ENCODE assay signal across 22 mouse cellular contexts in genomic region chr10:77666342-77666741, GRCm38 (mm10). TPM values are rescaled to one million over a fixed set of nuclear protein-coding genes. Genes with fewer than 3 reads are reported as not detected.
A peak's percentile ranks its signal among the peaks of the same experiment; 100 is the strongest.
DNase-seq lines count a peak whose midpoint lies in the region; ATAC-seq and TF ChIP-seq lines count a peak whose summit lies in the region.
"Had no signal": no experiment of that assay in that cellular context is flagged by ENCODE, and none has a peak within 500 bp of the region (broad histone marks: within the 10 kb centered on the region; RNA-seq: fewer than 3 reads in every experiment).

No protein-coding gene starts in this region.

- ATAC-seq in heart, postnatal 0 days (ENCODE audit: insufficient read depth, low read depth): peak; percentile 36; the same call in 1 of the 2 replicates
- ATAC-seq in neural tube, embryonic 13.5 days (ENCODE audit: low read depth): 0 out of 2 replicates have a peak, but pooled peaks have one; percentile 15

- no peaks in the 10 kb centered on the region for H3K36me3 ChIP-seq in heart, postnatal 0 days (replicated peaks; ENCODE audit: control insufficient read depth, insufficient read depth, low read length)
- no peaks in the 10 kb centered on the region for H3K36me3 ChIP-seq in neural tube, embryonic 13.5 days
- H3K36me3 ChIP-seq in limb, embryonic 10.5 days: no peaks in the 10 kb centered on the region
- H3K36me3 ChIP-seq: embryonic facial prominence, embryonic 12.5 days; hindbrain, embryonic 15.5 days; liver, embryonic 13.5 days had no signal

- no peaks in the 10 kb centered on the region for H3K4me1 ChIP-seq in heart, postnatal 0 days (ENCODE audit: control insufficient read depth, insufficient read depth)
- peaks cover 5% of the 10 kb centered on the region for H3K4me1 ChIP-seq in neural tube, embryonic 13.5 days (replicated peaks)
- peaks cover 9% of the 10 kb centered on the region for H3K4me1 ChIP-seq in limb, embryonic 10.5 days
- H3K4me1 ChIP-seq: embryonic facial prominence, embryonic 12.5 days; hindbrain, embryonic 15.5 days had no signal

- no peaks in the 10 kb centered on the region for H3K9me3 ChIP-seq in heart, postnatal 0 days (replicated peaks; ENCODE audit: control insufficient read depth, low read length)
- no peaks in the 10 kb centered on the region for H3K9me3 ChIP-seq in neural tube, embryonic 13.5 days
- H3K9me3 ChIP-seq in limb, embryonic 10.5 days (replicated peaks): no peaks in the 10 kb centered on the region
- H3K9me3 ChIP-seq: embryonic facial prominence, embryonic 12.5 days; hindbrain, embryonic 15.5 days; liver, embryonic 13.5 days had no signal

- TF ChIP-seq EP300 in heart, postnatal 0 days (IDR thresholded peaks at IDR 0.05; ENCODE audit: low read depth): no peak

- H3K27ac ChIP-seq in heart, postnatal 0 days (ENCODE audit: low read depth): no peak overlapping the region
- no peak overlapping the region for H3K27ac ChIP-seq in neural tube, embryonic 13.5 days (replicated peaks)
- H3K27ac ChIP-seq in limb, embryonic 10.5 days: peak overlapping the region; percentile 9; the same call in 1 of the 2 replicates
- H3K27ac ChIP-seq: embryonic facial prominence, embryonic 12.5 days; hindbrain, embryonic 15.5 days; liver, embryonic 13.5 days had no signal

- no peaks in the 10 kb centered on the region for H3K27me3 ChIP-seq in heart, postnatal 0 days (ENCODE audit: control insufficient read depth, insufficient read depth, low read length)
- no peaks in the 10 kb centered on the region for H3K27me3 ChIP-seq in neural tube, embryonic 13.5 days
- peaks cover 24% of the 10 kb centered on the region for H3K27me3 ChIP-seq in limb, embryonic 10.5 days (ENCODE audit: low read depth, poor library complexity, severe bottlenecking)
- H3K27me3 ChIP-seq: embryonic facial prominence, embryonic 12.5 days; hindbrain, embryonic 15.5 days had no signal

- no peak for TF ChIP-seq CTCF in heart, postnatal 0 days (IDR thresholded peaks at IDR 0.05; ENCODE audit: low read depth)

- no peak overlapping the region for H3K4me2 ChIP-seq in heart, postnatal 0 days (ENCODE audit: low read depth, low read length)
- no peak overlapping the region for H3K4me2 ChIP-seq in neural tube, embryonic 13.5 days
- H3K4me2 ChIP-seq: embryonic facial prominence, embryonic 12.5 days; hindbrain, embryonic 15.5 days; liver, embryonic 13.5 days; midbrain, embryonic 11.5 days had no signal

- intact Hi-C loops in heart, postnatal 36 days (cut with DNase I): no loop called here

- no peak for DNase-seq in heart, postnatal 0 days (ENCODE audit: low spot score)
- no peak for DNase-seq in heart, postnatal 36 days
- DNase-seq in neural tube, embryonic 10.5 days (ENCODE audit: extremely low spot score, low spot score): no peak
- no peak for DNase-seq in limb, embryonic 10.5 days (ENCODE audit: low spot score)
- no peak for DNase-seq in layer of hippocampus, postnatal 36 days
- no peak for DNase-seq in ovary, postnatal 14 days (ENCODE audit: low spot score)
- DNase-seq: kidney, adult 18-20 months; kidney, postnatal 25 days; layer of hippocampus, adult 9-11 months; liver, embryonic 13.5 days; right cerebral cortex, postnatal 14 days had no signal

- no peak overlapping the region for H3K4me3 ChIP-seq in heart, postnatal 0 days (ENCODE audit: low read depth, low read length)
- no peak overlapping the region for H3K4me3 ChIP-seq in neural tube, embryonic 13.5 days
- no peak overlapping the region for H3K4me3 ChIP-seq in limb, embryonic 10.5 days
- H3K4me3 ChIP-seq: embryonic facial prominence, embryonic 12.5 days; hindbrain, embryonic 15.5 days; liver, embryonic 13.5 days had no signal

- 70% methylated on average over 8 of the region's 8 CpGs for WGBS in heart, postnatal 0 days
- 79% methylated on average over 8 of the region's 8 CpGs for WGBS in neural tube, embryonic 13.5 days
- 86% methylated on average over 8 of the region's 8 CpGs for WGBS in limb, embryonic 10.5 days

- no peak overlapping the region for H3K9ac ChIP-seq in heart, postnatal 0 days (replicated peaks; ENCODE audit: low read depth, low read length)
- H3K9ac ChIP-seq in neural tube, embryonic 13.5 days: no peak overlapping the region
- H3K9ac ChIP-seq: embryonic facial prominence, embryonic 12.5 days; hindbrain, embryonic 15.5 days; liver, embryonic 13.5 days had no signal

RNA-seq across cellular contexts. Expression of gene Tspear, which starts 20.0 kb away (rescaled TPM):
- total RNA-seq in heart, postnatal 0 days (2014; rRNA removed; ENCODE audit: low replicate concordance): 1.1 TPM in 1 of 2 replicates, not detected in the other
- not detected in 2 replicates for polyA plus RNA-seq in heart, postnatal 0 days (2015; fragmentation: Nextera tagmentation; extraction: Ambion mirVana)
- not detected for total RNA-seq in heart, postnatal 36 days (2021)
- 0.48 and 2.0 TPM in 2 replicates for polyA plus RNA-seq in neural tube, embryonic 13.5 days (2015; fragmentation: Nextera tagmentation; extraction: Ambion mirVana)
- 0.59 and 0.74 TPM in 2 replicates for polyA plus RNA-seq in limb, embryonic 10.5 days (2016; fragmentation: Nextera tagmentation; extraction: Ambion mirVana)
- total RNA-seq in layer of hippocampus, postnatal 36 days (2021): not detected
- total RNA-seq: gastrocnemius, postnatal 4 days had no signal
- polyA plus RNA-seq: C2C12 had no signal

RNA-seq across cellular contexts. Expression of gene Gm19402, which starts 24.2 kb away (rescaled TPM):
- not detected in 2 replicates for total RNA-seq in heart, postnatal 0 days (2014; rRNA removed; ENCODE audit: low replicate concordance)
- not detected in 2 replicates for polyA plus RNA-seq in heart, postnatal 0 days (2015; fragmentation: Nextera tagmentation; extraction: Ambion mirVana)
- total RNA-seq in heart, postnatal 36 days (2021): not detected
- not detected in 2 replicates for polyA plus RNA-seq in neural tube, embryonic 13.5 days (2015; fragmentation: Nextera tagmentation; extraction: Ambion mirVana)
- not detected in 2 replicates for polyA plus RNA-seq in limb, embryonic 10.5 days (2016; fragmentation: Nextera tagmentation; extraction: Ambion mirVana)
- not detected for total RNA-seq in layer of hippocampus, postnatal 36 days (2021)
- total RNA-seq: adrenal gland, postnatal 4 days; ES-E14; gastrocnemius, postnatal 4 days; left cerebral cortex, postnatal 25 days had no signal
- polyA plus RNA-seq: C2C12; embryonic facial prominence, embryonic 12.5 days; forebrain, embryonic 11.5 days; heart, embryonic 14.5 days; hindbrain, embryonic 15.5 days; liver, embryonic 13.5 days; midbrain, embryonic 11.5 days had no signal

RNA-seq across cellular contexts. Expression of gene Gm9508, which starts 30.7 kb away (rescaled TPM):
- not detected in 2 replicates for total RNA-seq in heart, postnatal 0 days (2014; rRNA removed; ENCODE audit: low replicate concordance)
- polyA plus RNA-seq in heart, postnatal 0 days (2015; fragmentation: Nextera tagmentation; extraction: Ambion mirVana): not detected in 2 replicates
- total RNA-seq in heart, postnatal 36 days (2021): not detected
- polyA plus RNA-seq in neural tube, embryonic 13.5 days (2015; fragmentation: Nextera tagmentation; extraction: Ambion mirVana): not detected in 2 replicates
- not detected in 2 replicates for polyA plus RNA-seq in limb, embryonic 10.5 days (2016; fragmentation: Nextera tagmentation; extraction: Ambion mirVana)
- not detected for total RNA-seq in layer of hippocampus, postnatal 36 days (2021)
- total RNA-seq: adrenal gland, postnatal 4 days; ES-E14; gastrocnemius, postnatal 4 days; left cerebral cortex, postnatal 25 days had no signal
- polyA plus RNA-seq: C2C12; embryonic facial prominence, embryonic 12.5 days; forebrain, embryonic 11.5 days; heart, embryonic 14.5 days; hindbrain, embryonic 15.5 days; liver, embryonic 13.5 days; midbrain, embryonic 11.5 days had no signal

RNA-seq across cellular contexts. Expression of gene Gm10272, which starts 40.1 kb away (rescaled TPM):
- not detected in 2 replicates for total RNA-seq in heart, postnatal 0 days (2014; rRNA removed; ENCODE audit: low replicate concordance)
- polyA plus RNA-seq in heart, postnatal 0 days (2015; fragmentation: Nextera tagmentation; extraction: Ambion mirVana): not detected in 2 replicates
- not detected for total RNA-seq in heart, postnatal 36 days (2021)
- polyA plus RNA-seq in neural tube, embryonic 13.5 days (2015; fragmentation: Nextera tagmentation; extraction: Ambion mirVana): not detected in 2 replicates
- not detected in 2 replicates for polyA plus RNA-seq in limb, embryonic 10.5 days (2016; fragmentation: Nextera tagmentation; extraction: Ambion mirVana)
- not detected for total RNA-seq in layer of hippocampus, postnatal 36 days (2021)
- total RNA-seq: adrenal gland, postnatal 4 days; ES-E14; gastrocnemius, postnatal 4 days; left cerebral cortex, postnatal 25 days had no signal
- polyA plus RNA-seq: C2C12; embryonic facial prominence, embryonic 12.5 days; forebrain, embryonic 11.5 days; heart, embryonic 14.5 days; hindbrain, embryonic 15.5 days; liver, embryonic 13.5 days; midbrain, embryonic 11.5 days had no signal

RNA-seq across cellular contexts. Expression of gene Ube2g2, which starts 44.3 kb away (rescaled TPM):
- total RNA-seq in heart, postnatal 0 days (2014; rRNA removed; ENCODE audit: low replicate concordance): 54.1 and 56.4 TPM in 2 replicates
- polyA plus RNA-seq in heart, postnatal 0 days (2015; fragmentation: Nextera tagmentation; extraction: Ambion mirVana): 69.7 and 71.8 TPM in 2 replicates
- total RNA-seq in heart, postnatal 36 days (2021): 10 to 100 TPM; 65.2 to 73.4 TPM
- polyA plus RNA-seq in neural tube, embryonic 13.5 days (2015; fragmentation: Nextera tagmentation; extraction: Ambion mirVana): 86.8 and 87.9 TPM in 2 replicates
- polyA plus RNA-seq in limb, embryonic 10.5 days (2016; fragmentation: Nextera tagmentation; extraction: Ambion mirVana): 98.4 and 104 TPM in 2 replicates
- 10 to 100 TPM; 83.8 to 95.4 TPM for total RNA-seq in layer of hippocampus, postnatal 36 days (2021)
